30 mouse cellular contexts compared by ENCODE assay signal in genomic region chr4:139754148-139754710, GRCm38 (mm10).
DNase-seq lines count a peak whose midpoint lies in the region; ATAC-seq lines count a peak whose summit lies in the region.
"Had no signal": no experiment of that assay in that cellular context is flagged by ENCODE, and none has a peak within 500 bp of the region (broad histone marks: within the 10 kb centered on the region; RNA-seq: fewer than 3 reads in every experiment).

No protein-coding gene starts in this region.

- ATAC-seq in hindbrain, embryonic 12.5 days (ENCODE audit: low FRiP score): no peak
- ATAC-seq in hindbrain, embryonic 14.5 days (ENCODE audit: low FRiP score): no peak
- ATAC-seq: forebrain, embryonic 13.5 days; inflammation-experienced regulatory T-cells, adult 6 months had no signal

- no peak overlapping the region for H3K4me3 ChIP-seq in hindbrain, embryonic 12.5 days
- H3K4me3 ChIP-seq in hindbrain, embryonic 14.5 days (replicated peaks; ENCODE audit: low read length): no peak overlapping the region
- H3K4me3 ChIP-seq in embryonic facial prominence, embryonic 10.5 days: no peak overlapping the region
- H3K4me3 ChIP-seq in limb, embryonic 10.5 days: no peak overlapping the region
- H3K4me3 ChIP-seq: forebrain, embryonic 13.5 days; hindbrain, embryonic 15.5 days; layer of hippocampus, adult 2 months; limb, embryonic 15.5 days; liver, embryonic 13.5 days; neural tube, embryonic 12.5 days; stomach, embryonic 15.5 days had no signal

- no peaks in the 10 kb centered on the region for H3K9me3 ChIP-seq in hindbrain, embryonic 12.5 days (replicated peaks)
- H3K9me3 ChIP-seq in hindbrain, embryonic 14.5 days (ENCODE audit: control insufficient read depth, low read length): no peaks in the 10 kb centered on the region
- H3K9me3 ChIP-seq in embryonic facial prominence, embryonic 10.5 days: no peaks in the 10 kb centered on the region
- H3K9me3 ChIP-seq in limb, embryonic 10.5 days (replicated peaks): no peaks in the 10 kb centered on the region
- H3K9me3 ChIP-seq: forebrain, embryonic 13.5 days; hindbrain, embryonic 15.5 days; limb, embryonic 15.5 days; liver, embryonic 13.5 days; neural tube, embryonic 12.5 days; stomach, embryonic 15.5 days had no signal

- DNase-seq in hindbrain, embryonic 14.5 days (ENCODE audit: low spot score): no peak
- DNase-seq in 416B (ENCODE audit: low read depth): peak; percentile 6
- peak; percentile 67 for DNase-seq in embryonic facial prominence, embryonic 10.5 days (ENCODE audit: low spot score)
- DNase-seq in limb, embryonic 10.5 days (ENCODE audit: low spot score): no peak
- DNase-seq in retina, embryonic 14.5 days (ENCODE audit: low spot score): no peak
- no peak for DNase-seq in urinary bladder, postnatal 14 days (ENCODE audit: low spot score)
- no peak for DNase-seq in layer of hippocampus, postnatal 36 days
- DNase-seq: adrenal gland, postnatal 25 days; cerebellum, adult 11-12 months; cerebellum, adult 9-11 months; gastrocnemius, postnatal 14 days; heart, adult 18-20 months; heart, postnatal 36 days; kidney, adult 11 months; kidney, postnatal 25 days; left cerebral cortex, postnatal 4 days; liver, embryonic 13.5 days; lung, adult 18-20 months; lung, postnatal 10 days; right cerebral cortex, postnatal 4 days had no signal

- peaks cover 37% of the 10 kb centered on the region for H3K4me1 ChIP-seq in hindbrain, embryonic 12.5 days
- H3K4me1 ChIP-seq in hindbrain, embryonic 14.5 days (replicated peaks; ENCODE audit: control insufficient read depth, insufficient read depth, low read length): peaks cover 23% of the 10 kb centered on the region
- peaks cover 51% of the 10 kb centered on the region for H3K4me1 ChIP-seq in embryonic facial prominence, embryonic 10.5 days
- H3K4me1 ChIP-seq in limb, embryonic 10.5 days: peaks cover 48% of the 10 kb centered on the region
- H3K4me1 ChIP-seq: liver, embryonic 13.5 days; stomach, embryonic 15.5 days had no signal

- peak overlapping the region; percentile 41; the same call in 1 of the 2 replicates for H3K9ac ChIP-seq in hindbrain, embryonic 12.5 days
- H3K9ac ChIP-seq in hindbrain, embryonic 14.5 days: no peak overlapping the region
- H3K9ac ChIP-seq: forebrain, embryonic 13.5 days; hindbrain, embryonic 15.5 days; limb, embryonic 15.5 days; liver, embryonic 13.5 days; neural tube, embryonic 12.5 days; stomach, embryonic 15.5 days had no signal

- H3K4me2 ChIP-seq in hindbrain, embryonic 12.5 days (replicated peaks): no peak overlapping the region
- no peak overlapping the region for H3K4me2 ChIP-seq in hindbrain, embryonic 14.5 days (replicated peaks)
- H3K4me2 ChIP-seq: forebrain, embryonic 13.5 days; heart, embryonic 11.5 days; hindbrain, embryonic 15.5 days; limb, embryonic 15.5 days; liver, embryonic 13.5 days; neural tube, embryonic 12.5 days; stomach, embryonic 15.5 days had no signal

- peaks cover 15% of the 10 kb centered on the region for H3K27me3 ChIP-seq in hindbrain, embryonic 12.5 days
- no peaks in the 10 kb centered on the region for H3K27me3 ChIP-seq in hindbrain, embryonic 14.5 days (ENCODE audit: control insufficient read depth, insufficient read depth, low read length)
- peaks cover 91% of the 10 kb centered on the region for H3K27me3 ChIP-seq in embryonic facial prominence, embryonic 10.5 days (replicated peaks; ENCODE audit: low read depth, poor library complexity, severe bottlenecking)
- H3K27me3 ChIP-seq in limb, embryonic 10.5 days (ENCODE audit: low read depth, poor library complexity, severe bottlenecking): peaks cover 92% of the 10 kb centered on the region

- no peaks in the 10 kb centered on the region for H3K36me3 ChIP-seq in hindbrain, embryonic 12.5 days
- no peaks in the 10 kb centered on the region for H3K36me3 ChIP-seq in hindbrain, embryonic 14.5 days (replicated peaks; ENCODE audit: control insufficient read depth, insufficient read depth)
- no peaks in the 10 kb centered on the region; the same call in 1 of the 2 replicates for H3K36me3 ChIP-seq in embryonic facial prominence, embryonic 10.5 days (replicated peaks)
- no peaks in the 10 kb centered on the region for H3K36me3 ChIP-seq in limb, embryonic 10.5 days
- H3K36me3 ChIP-seq: hindbrain, embryonic 15.5 days; limb, embryonic 15.5 days; liver, embryonic 13.5 days; stomach, embryonic 15.5 days had no signal

- WGBS in hindbrain, embryonic 12.5 days: 47% methylated on average over 11 of the region's 11 CpGs
- 45% methylated on average over 11 of the region's 11 CpGs for WGBS in hindbrain, embryonic 14.5 days
- 26% methylated on average over 11 of the region's 11 CpGs for WGBS in embryonic facial prominence, embryonic 10.5 days
- 30% methylated on average over 11 of the region's 11 CpGs for WGBS in limb, embryonic 10.5 days

- no peak overlapping the region for H3K27ac ChIP-seq in hindbrain, embryonic 12.5 days
- no peak overlapping the region for H3K27ac ChIP-seq in hindbrain, embryonic 14.5 days
- H3K27ac ChIP-seq in embryonic facial prominence, embryonic 10.5 days (replicated peaks): peak overlapping the region; percentile 51; the same call in 1 of the 2 replicates
- 0 out of 2 replicates have a peak overlapping the region, but pooled peaks have one; percentile 12 for H3K27ac ChIP-seq in limb, embryonic 10.5 days
- H3K27ac ChIP-seq: forebrain, embryonic 13.5 days; hindbrain, embryonic 15.5 days; layer of hippocampus, adult 2 months; limb, embryonic 15.5 days; liver, embryonic 13.5 days; macrophage; neural tube, embryonic 12.5 days; stomach, embryonic 15.5 days had no signal

Comparison
In these comparisons a context has a peak if more than half of its experiments do, and no peak if none do; other contexts are left out.
1. H3K27ac ChIP-seq: peak in embryonic facial prominence, embryonic 10.5 days (single experiment) and limb, embryonic 10.5 days (single experiment); none in hindbrain, embryonic 12.5 days (single experiment) and hindbrain, embryonic 14.5 days (single experiment).
2. DNase-seq: peak in 416B (single experiment) and embryonic facial prominence, embryonic 10.5 days (single experiment); none in hindbrain, embryonic 14.5 days (single experiment), limb, embryonic 10.5 days (single experiment), retina, embryonic 14.5 days (single experiment), urinary bladder, postnatal 14 days (single experiment) and layer of hippocampus, postnatal 36 days (0 of 2).